Mouse (Mus musculus) midbrain, embryonic 14.5 days (tissue): ENCODE measurements at regions not wholly inside any gene's neighbourhood (a gene's known extent, or its start where the extent isn't known, plus 50 kb on each side); places are given as distances from the start of the nearest gene placed in this dataset.
A peak's percentile ranks its signal among the peaks of the same experiment; 100 is the strongest.

Experiments used
- ATAC-seq: fragments of 200-750 bp; cut with Nextera tagmentation; 2 replicates; pipeline ENCODE4 v1.8.0; 2017; ENCODE audit warnings: moderate number of reproducible peaks, moderate library complexity; ENCODE audit not compliant: low FRiP score, low TSS enrichment
- DNase-seq: peaks from one replicate; pipeline ENCODE4 v3.0.0-alpha.2; 2015
- H3K27ac ChIP-seq: fragments of 300-500 bp; sonication (generic); replicated peaks from 2 replicates; pipeline ENCODE4 v1.5.1; 2014; ENCODE audit warnings: mild to moderate bottlenecking, low read depth, low read length, moderate library complexity
- H3K27me3 ChIP-seq: fragments of 300-500 bp; sonication (generic); 2 replicates; pipeline ENCODE4 v1.6.1; 2014; ENCODE audit warnings: low read length, control low read depth, mixed read lengths; ENCODE audit not compliant: control insufficient read depth, insufficient read depth
- H3K36me3 ChIP-seq: fragments of 300-500 bp; sonication (generic); 2 replicates; pipeline ENCODE4 v1.6.1; 2014; ENCODE audit warnings: low read length, control low read depth; ENCODE audit not compliant: control insufficient read depth, insufficient read depth
- H3K4me1 ChIP-seq: fragments of 300-500 bp; sonication (generic); 2 replicates; pipeline ENCODE4 v1.6.1; 2014; ENCODE audit warnings: mild to moderate bottlenecking, antibody characterized with exemption, low read length, control low read depth; ENCODE audit not compliant: control insufficient read depth, insufficient read depth
- H3K4me2 ChIP-seq: fragments of 300-500 bp; sonication (generic); 2 replicates; pipeline ENCODE4 v1.6.1; 2014; ENCODE audit warnings: mild to moderate bottlenecking, low read length, moderate library complexity
- H3K4me3 ChIP-seq: fragments of 300-500 bp; sonication (generic); replicated peaks from 2 replicates; pipeline ENCODE4 v1.5.1; 2014; ENCODE audit warnings: low read depth, low read length
- H3K9ac ChIP-seq: fragments of 300-500 bp; sonication (generic); replicated peaks from 2 replicates; pipeline ENCODE4 v1.6.1; 2014; ENCODE audit warnings: mild to moderate bottlenecking, low read length, moderate library complexity
- H3K9me3 ChIP-seq: fragments of 300-500 bp; sonication (generic); 2 replicates; pipeline ENCODE4 v1.6.1; 2016; ENCODE audit warnings: low read length, control low read depth, mixed read lengths; ENCODE audit not compliant: control insufficient read depth
- WGBS: fragments of 180-500 bp; shearing (Covaris S2); extraction: QIAGEN DNeasy Blood & Tissue Kit; methylation state at CpG from one replicate; pipeline ENCODE4 v1.1.7; 2014; 5-methylcytosine and 5-hydroxymethylcytosine counted together

DNA sequence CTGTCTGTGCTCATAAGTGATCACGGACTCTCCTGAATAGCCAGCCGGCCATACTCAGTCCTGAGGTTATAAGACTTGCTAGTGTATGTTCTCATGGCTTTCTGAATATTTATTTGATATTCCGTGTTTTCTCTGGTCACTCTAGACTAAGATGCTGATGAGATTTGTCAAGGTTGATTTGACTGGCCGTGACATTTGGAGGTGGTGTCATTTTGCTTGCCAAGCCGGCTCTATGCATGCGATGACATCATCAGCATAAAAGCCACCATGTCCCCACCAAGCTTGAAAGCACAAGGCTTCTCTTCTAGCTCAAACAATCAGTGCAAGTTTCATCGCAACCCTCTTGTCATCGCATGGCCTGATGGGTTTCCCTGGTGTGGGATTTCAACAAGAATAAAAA, 235.3 kb upstream of the Tgfbr2 start:
- ATAC-seq (no peak), DNase-seq (no peak)
- Histone ChIP-seq H3K4me1 (no peaks in the 10 kb centered on the region), H3K27me3 (no peaks in the 10 kb centered on the region), H3K9ac (no peak overlapping the region), H3K4me3 (no peak overlapping the region), H3K27ac (no peak overlapping the region), H3K36me3 (no peaks in the 10 kb centered on the region), H3K4me2 (no peak overlapping the region), H3K9me3 (no peaks in the 10 kb centered on the region)
- WGBS, result 92% methylated on average over 8 of the region's 8 CpGs

DNA sequence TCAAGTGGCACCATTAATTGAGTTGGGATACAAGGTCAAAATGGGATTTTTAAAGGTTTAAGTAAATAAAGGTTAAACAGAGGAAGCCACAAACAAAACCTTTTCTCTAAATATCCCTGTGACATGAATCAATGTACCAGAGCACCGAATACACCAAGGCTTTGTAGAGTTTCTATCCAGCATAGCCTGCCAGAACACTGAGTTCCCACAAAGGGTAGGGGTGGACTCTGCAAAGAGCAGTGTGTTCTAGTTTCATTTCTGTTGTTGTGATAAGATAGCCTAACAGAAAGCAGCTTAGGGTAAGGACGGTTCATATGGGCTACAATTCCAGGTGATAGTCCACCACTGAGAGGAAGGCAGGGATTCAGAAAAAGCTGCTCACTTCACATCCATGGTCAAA, 233.0 kb upstream of the Tgfbr2 start:
- Histone ChIP-seq H3K36me3 (no peaks in the 10 kb centered on the region), H3K4me2 (no peak overlapping the region), H3K9me3 (no peaks in the 10 kb centered on the region), H3K27me3 (no peaks in the 10 kb centered on the region), H3K4me3 (no peak overlapping the region), H3K9ac (no peak overlapping the region), H3K27ac (no peak overlapping the region), H3K4me1 (no peaks in the 10 kb centered on the region)
- 92% methylated on average over 2 of the region's 2 CpGs for WGBS
- DNase-seq (no peak), ATAC-seq (no peak)

DNA sequence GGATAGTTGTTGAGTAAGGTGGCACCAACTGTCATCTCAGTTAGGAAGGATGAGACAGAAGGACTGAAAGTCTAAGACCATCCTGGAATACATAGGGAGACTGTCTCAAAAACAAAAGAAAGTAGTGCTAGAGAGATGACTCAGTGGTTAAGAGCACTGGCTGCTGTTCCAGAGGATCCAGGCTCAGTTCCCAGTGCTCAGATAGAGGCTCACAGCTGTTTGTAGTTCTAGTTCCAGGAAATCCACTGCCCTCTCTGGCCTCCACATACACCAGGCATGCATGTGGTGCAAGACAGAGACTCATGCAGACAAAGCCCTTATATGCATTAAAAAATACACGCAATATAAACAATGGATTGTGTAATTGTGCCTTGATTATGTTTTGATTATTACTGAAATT, 229.9 kb upstream of the Tgfbr2 start:
- Histone ChIP-seq H3K4me1 (no peaks in the 10 kb centered on the region), H3K36me3 (no peaks in the 10 kb centered on the region), H3K27ac (no peak overlapping the region), H3K4me3 (no peak overlapping the region), H3K27me3 (no peaks in the 10 kb centered on the region), H3K4me2 (no peak overlapping the region), H3K9ac (no peak overlapping the region), H3K9me3 (no peaks in the 10 kb centered on the region)
- 96% methylated on average over 1 of the region's 1 CpGs for WGBS
- DNase-seq (no peak), ATAC-seq (no peak)

- no peak overlapping the region for H3K4me2 ChIP-seq
- DNase-seq (no peak), ATAC-seq (no peak)
- H3K4me3 ChIP-seq, result no peak overlapping the region
- H3K27me3 ChIP-seq, result no peaks in the 10 kb centered on the region
- no peaks in the 10 kb centered on the region for H3K9me3 ChIP-seq
- no peak overlapping the region for H3K9ac ChIP-seq
- H3K4me1 ChIP-seq, result no peaks in the 10 kb centered on the region
- H3K27ac ChIP-seq, result no peak overlapping the region
- H3K36me3 ChIP-seq, result no peaks in the 10 kb centered on the region
- WGBS, result 85% methylated on average over 7 of the region's 7 CpGs
Observed at GRCm38 (mm10) chr9:116401821-116402220, 226.7 kb upstream of the Tgfbr2 start.

GRCm38 (mm10) chr9:116400270-116400669, 225.1 kb upstream of the Tgfbr2 start:
- 52% methylated on average over 2 of the region's 2 CpGs for WGBS
- no peak for ATAC-seq

GRCm38 (mm10) chr9:116399296-116399695, 224.1 kb upstream of the Tgfbr2 start:
- Histone ChIP-seq H3K4me1 (no peaks in the 10 kb centered on the region), H3K9me3 (no peaks in the 10 kb centered on the region), H3K4me2 (no peak overlapping the region), H3K27ac (no peak overlapping the region), H3K4me3 (no peak overlapping the region), H3K36me3 (no peaks in the 10 kb centered on the region), H3K9ac (no peak overlapping the region), H3K27me3 (no peaks in the 10 kb centered on the region)
- 78% methylated on average over 1 of the region's 1 CpGs for WGBS
- ATAC-seq (no peak), DNase-seq (no peak)

More at GRCm38 (mm10) chr9:116400270-116400669, 225.1 kb upstream of the Tgfbr2 start:
- H3K4me3 ChIP-seq, result no peak overlapping the region
- no peak overlapping the region for H3K4me2 ChIP-seq
- DNase-seq, result no peak
- H3K36me3 ChIP-seq, result no peaks in the 10 kb centered on the region
- no peak overlapping the region for H3K9ac ChIP-seq
- H3K9me3 ChIP-seq, result no peaks in the 10 kb centered on the region
- H3K27ac ChIP-seq, result no peak overlapping the region
- no peaks in the 10 kb centered on the region for H3K27me3 ChIP-seq
- H3K4me1 ChIP-seq, result no peaks in the 10 kb centered on the region

- ATAC-seq (no peak), DNase-seq (no peak)
- Histone ChIP-seq H3K27ac (no peak overlapping the region), H3K36me3 (no peaks in the 10 kb centered on the region), H3K27me3 (no peaks in the 10 kb centered on the region), H3K4me2 (no peak overlapping the region), H3K9me3 (no peaks in the 10 kb centered on the region), H3K9ac (no peak overlapping the region), H3K4me3 (no peak overlapping the region), H3K4me1 (no peaks in the 10 kb centered on the region)
- 76% methylated on average over 8 of the region's 8 CpGs for WGBS
Observed at GRCm38 (mm10) chr9:116392258-116392657, 217.1 kb upstream of the Tgfbr2 start.

DNA sequence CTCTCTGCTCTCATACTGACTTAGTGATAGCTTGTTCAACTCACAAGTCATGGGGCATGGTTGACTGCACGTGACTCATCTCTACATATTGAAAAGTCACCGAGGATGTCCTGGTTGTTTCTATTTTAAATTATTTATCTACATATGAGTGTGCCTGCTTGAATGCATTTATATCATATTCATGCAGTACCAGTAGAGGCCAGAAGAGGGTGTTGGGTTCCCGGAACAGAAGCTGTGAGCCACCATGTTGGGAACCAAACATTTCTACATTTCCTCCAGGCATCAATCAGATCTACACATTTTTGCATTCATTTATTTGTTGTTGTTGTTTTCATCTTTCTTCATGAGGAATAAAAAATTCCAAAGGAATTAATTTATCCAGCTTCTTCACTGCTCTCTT, 214.6 kb upstream of the Tgfbr2 start:
- no peaks in the 10 kb centered on the region for H3K27me3 ChIP-seq
- no peaks in the 10 kb centered on the region for H3K36me3 ChIP-seq
- H3K9ac ChIP-seq, result no peak overlapping the region
- no peaks in the 10 kb centered on the region for H3K9me3 ChIP-seq
- no peak overlapping the region for H3K27ac ChIP-seq
- H3K4me3 ChIP-seq, result no peak overlapping the region
- ATAC-seq (no peak), DNase-seq (no peak)
- 85% methylated on average over 3 of the region's 3 CpGs for WGBS
- no peak overlapping the region for H3K4me2 ChIP-seq
- H3K4me1 ChIP-seq, result no peaks in the 10 kb centered on the region

DNA sequence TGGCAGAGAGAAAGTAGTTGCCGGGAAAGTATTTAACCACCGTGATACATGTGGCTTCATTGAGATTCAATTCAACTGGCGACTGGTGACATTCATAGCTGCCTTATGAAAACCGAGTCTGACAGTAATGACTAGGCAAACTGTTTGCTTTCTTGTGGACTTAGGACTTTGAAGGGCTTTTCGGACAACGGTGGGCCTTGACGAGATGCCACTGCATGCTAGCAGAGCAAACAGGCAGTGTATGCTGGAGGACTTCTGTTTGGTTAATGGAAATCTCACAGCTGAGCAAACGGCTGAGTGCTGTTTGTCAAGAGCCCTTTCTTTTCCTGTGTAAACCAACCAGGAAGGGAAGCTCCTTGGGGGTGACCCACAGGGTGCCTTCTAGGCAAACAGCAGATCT, 213.7 kb upstream of the Tgfbr2 start:
- H3K4me2 ChIP-seq, result no peak overlapping the region
- no peaks in the 10 kb centered on the region for H3K36me3 ChIP-seq
- no peaks in the 10 kb centered on the region for H3K27me3 ChIP-seq
- H3K9ac ChIP-seq, result no peak overlapping the region
- ATAC-seq (no peak), DNase-seq (peak; percentile 31)
- no peaks in the 10 kb centered on the region for H3K9me3 ChIP-seq
- 76% methylated on average over 8 of the region's 8 CpGs for WGBS
- H3K4me1 ChIP-seq, result no peaks in the 10 kb centered on the region
- H3K4me3 ChIP-seq, result no peak overlapping the region
- H3K27ac ChIP-seq, result no peak overlapping the region
